Mouse (Mus musculus) megakaryocyte, embryonic 14.5 days (primary cell): Measurements from ENCODE around the gene Knstrn.

Experiments
- FLI1 ChIP-seq: IDR thresholded peaks from 2 replicates; pipeline ENCODE4 v1.6.1; 2012; ENCODE audit warnings: low read length, inconsistent platforms, mixed read lengths
- GATA1 ChIP-seq: IDR thresholded peaks from 3 replicates; pipeline ENCODE4 v1.6.1; 2012; ENCODE audit warnings: mixed read lengths, low read length, inconsistent platforms, borderline replicate concordance

DNA sequence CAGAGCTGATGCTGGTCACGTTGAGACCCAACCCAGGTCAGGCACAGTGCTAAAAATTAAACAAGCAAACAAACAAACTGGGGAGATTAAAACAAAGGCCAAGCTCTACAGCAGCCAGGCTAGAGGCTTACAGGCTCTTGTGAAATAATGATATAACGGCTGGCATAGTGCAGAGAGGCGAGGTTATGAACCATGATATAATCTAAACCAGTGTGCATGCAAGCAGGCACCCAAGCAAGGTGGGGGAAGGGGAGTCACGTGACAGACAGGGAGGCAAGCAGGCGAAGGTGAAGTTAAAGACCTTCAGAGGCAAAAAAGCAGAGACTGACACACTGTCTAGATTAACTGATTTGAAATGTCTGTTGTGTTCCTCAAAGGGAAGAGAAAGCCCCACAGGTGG is 30.7 kb upstream of the Knstrn start:
- TF ChIP-seq GATA1, result no peak
- no peak for TF ChIP-seq FLI1
